Mouse (Mus musculus) E14TG2a.4 (cell line): ENCODE data around the gene Slc2a12.

Experiments
- CTCF ChIP-seq: conservative IDR thresholded peaks from 2 replicates; pipeline ENCODE4 v1.5.1; 2014; ENCODE audit warnings: low read length
- NANOG ChIP-seq: IDR thresholded peaks from 2 replicates; pipeline ENCODE4 v1.6.1; 2014; ENCODE audit warnings: borderline replicate concordance, low read length, mixed read lengths
- POU5F1 ChIP-seq: IDR thresholded peaks from 2 replicates; pipeline ENCODE4 v1.6.1; 2014; ENCODE audit warnings: low read length, borderline replicate concordance

DNA sequence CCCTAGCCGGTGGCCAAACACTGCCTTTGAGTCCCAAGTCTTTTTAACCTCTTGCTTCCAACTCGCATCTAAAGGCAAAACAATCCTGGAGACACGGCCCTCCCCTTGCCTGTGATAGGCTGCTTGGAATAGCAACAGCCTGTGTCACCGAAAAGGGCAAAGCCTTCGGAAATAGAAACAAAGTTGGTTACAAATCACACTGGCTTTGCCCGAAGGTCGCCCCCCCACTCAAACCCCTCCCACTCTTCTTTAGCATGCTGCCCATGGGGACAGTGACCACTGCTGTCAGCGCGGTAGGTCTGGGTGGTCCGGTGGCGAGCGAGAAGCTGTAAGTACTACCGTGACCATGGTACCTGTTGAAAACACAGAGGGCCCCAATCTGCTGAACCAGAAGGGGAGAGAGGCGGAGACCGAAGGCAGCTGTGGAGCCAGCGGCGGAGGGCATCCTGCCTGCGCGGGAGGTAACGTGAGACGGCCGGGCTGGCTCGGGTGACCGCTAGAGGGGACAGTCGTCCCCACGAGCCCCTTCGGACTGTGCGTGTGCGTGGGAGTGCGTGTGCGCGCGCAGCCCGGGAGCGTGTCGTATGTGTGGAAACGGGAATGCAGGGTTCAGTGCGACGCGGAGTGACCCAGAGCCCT is at the start of gene Slc2a12:
- TF ChIP-seq CTCF (no peak), POU5F1 (no peak), NANOG (no peak)
